Mouse (Mus musculus) liver, embryonic 14.5 days (tissue): ENCODE data around the gene Snw1.
"Not testable (repeated sequence)": the region's sequence is repeated elsewhere in the genome, so short reads cannot be mapped to it uniquely, and the experiment has no call there.

ENCODE experiments used
- CTCF ChIP-seq: IDR thresholded peaks from 2 replicates; pipeline ENCODE4 v1.5.1; 2016; ENCODE audit warnings: antibody characterized with exemption, low read depth, control low read depth
- EP300 ChIP-seq: IDR thresholded peaks from 2 replicates; pipeline ENCODE4 v1.6.1; 2016; ENCODE audit warnings: antibody characterized with exemption, low read depth

GRCm38 (mm10) chr12:87494421-87494820 lies 22.3 kb upstream of the Snw1 start, which contains the start of gene Gm5788:
- TF ChIP-seq CTCF, EP300: not testable (repeated sequence)
